10 mouse cellular contexts compared by ENCODE assay signal in genomic region chr1:194160761-194161461, GRCm38 (mm10).
DNase-seq lines count a peak whose midpoint lies in the region; ATAC-seq and TF ChIP-seq lines count a peak whose summit lies in the region.
"Had no signal": no experiment of that assay in that cellular context is flagged by ENCODE, and none has a peak within 500 bp of the region (broad histone marks: within the 10 kb centered on the region; RNA-seq: fewer than 3 reads in every experiment).

No protein-coding gene starts in this region.

- H3K27me3 ChIP-seq in kidney, embryonic 15.5 days, result no peaks in the 10 kb centered on the region
- H3K27me3 ChIP-seq in forebrain, postnatal 0 days (ENCODE audit: insufficient read depth, low read length), result no peaks in the 10 kb centered on the region
- H3K27me3 ChIP-seq in neural tube, embryonic 15.5 days (replicated peaks), result no peaks in the 10 kb centered on the region

- no peak overlapping the region for H3K9ac ChIP-seq in kidney, embryonic 15.5 days
- H3K9ac ChIP-seq in forebrain, postnatal 0 days, result no peak overlapping the region
- no peak overlapping the region for H3K9ac ChIP-seq in neural tube, embryonic 15.5 days (replicated peaks)

- peak overlapping the region; percentile 15; the same call in 1 of the 2 replicates for H3K4me2 ChIP-seq in kidney, embryonic 15.5 days
- no peak overlapping the region for H3K4me2 ChIP-seq in forebrain, postnatal 0 days (ENCODE audit: low read depth)
- H3K4me2 ChIP-seq in neural tube, embryonic 15.5 days, result 0 out of 2 replicates have a peak overlapping the region, but pooled peaks have one; percentile 11

- no peaks in the 10 kb centered on the region for H3K9me3 ChIP-seq in kidney, embryonic 15.5 days (replicated peaks)
- H3K9me3 ChIP-seq in forebrain, postnatal 0 days (ENCODE audit: low read length), result no peaks in the 10 kb centered on the region
- H3K9me3 ChIP-seq in neural tube, embryonic 15.5 days (replicated peaks), result no peaks in the 10 kb centered on the region

- 0 out of 2 replicates have a peak, but pooled peaks have one; percentile 40 for ATAC-seq in kidney, embryonic 15.5 days (replicated peaks; ENCODE audit: low FRiP score)
- peak; percentile 87 for ATAC-seq in forebrain, postnatal 0 days
- no peak for ATAC-seq in neural tube, embryonic 15.5 days (ENCODE audit: low FRiP score)
- ATAC-seq: inflammation-experienced regulatory T-cells, adult 6 months; lung, postnatal 0 days had no signal

- no peak for DNase-seq in kidney, adult 8-10 months
- DNase-seq in forebrain, postnatal 0 days, result peak; percentile 87
- DNase-seq in layer of hippocampus, postnatal 14 days (ENCODE audit: low spot score in 2 of 2), result peak; percentile 63 to 88
- DNase-seq in adrenal gland, postnatal 25 days, result no peak
- no peak for DNase-seq in lung, postnatal 25 days (ENCODE audit: low spot score)
- DNase-seq in spleen, postnatal 14 days (ENCODE audit: low spot score in 2 of 2), result no peak

- 36% methylated on average over 8 of the region's 8 CpGs for WGBS in kidney, embryonic 15.5 days
- 14% methylated on average over 8 of the region's 8 CpGs for WGBS in forebrain, postnatal 0 days
- WGBS in neural tube, embryonic 15.5 days, result 13% methylated on average over 8 of the region's 8 CpGs

- TF ChIP-seq CTCF in forebrain, postnatal 0 days (IDR thresholded peaks at IDR 0.05; ENCODE audit: low read depth), result no peak

- no peaks in the 10 kb centered on the region for H3K36me3 ChIP-seq in kidney, embryonic 15.5 days
- H3K36me3 ChIP-seq in forebrain, postnatal 0 days (ENCODE audit: insufficient read depth), result no peaks in the 10 kb centered on the region
- H3K36me3 ChIP-seq in neural tube, embryonic 15.5 days, result no peaks in the 10 kb centered on the region

- H3K4me3 ChIP-seq in kidney, embryonic 15.5 days (replicated peaks), result no peak overlapping the region
- H3K4me3 ChIP-seq in forebrain, postnatal 0 days (ENCODE audit: low read depth, low read length), result no peak overlapping the region
- H3K4me3 ChIP-seq in neural tube, embryonic 15.5 days (replicated peaks), result no peak overlapping the region

- H3K4me1 ChIP-seq in kidney, embryonic 15.5 days, result peaks cover 7% of the 10 kb centered on the region
- H3K4me1 ChIP-seq in forebrain, postnatal 0 days (ENCODE audit: insufficient read depth), result 0 out of 2 replicates have a peak, but pooled peaks cover 6% of the 10 kb centered on the region
- peaks cover 6% of the 10 kb centered on the region for H3K4me1 ChIP-seq in neural tube, embryonic 15.5 days

- no peak overlapping the region for H3K27ac ChIP-seq in kidney, embryonic 15.5 days
- H3K27ac ChIP-seq in forebrain, postnatal 0 days (ENCODE audit: low read depth, low read length), result peak overlapping the region; percentile 76
- H3K27ac ChIP-seq in neural tube, embryonic 15.5 days (replicated peaks), result peak overlapping the region; percentile 66; the same call in 1 of the 2 replicates

Comparison
In these comparisons a context has a peak if more than half of its experiments do, and no peak if none do; other contexts are left out.
1. DNase-seq: peak in forebrain, postnatal 0 days (single experiment) and layer of hippocampus, postnatal 14 days (2 of 2); none in kidney, adult 8-10 months (0 of 2), adrenal gland, postnatal 25 days (single experiment), lung, postnatal 25 days (single experiment) and spleen, postnatal 14 days (0 of 2).